8 mouse cellular contexts compared by ENCODE assay signal in the genomic region with DNA sequence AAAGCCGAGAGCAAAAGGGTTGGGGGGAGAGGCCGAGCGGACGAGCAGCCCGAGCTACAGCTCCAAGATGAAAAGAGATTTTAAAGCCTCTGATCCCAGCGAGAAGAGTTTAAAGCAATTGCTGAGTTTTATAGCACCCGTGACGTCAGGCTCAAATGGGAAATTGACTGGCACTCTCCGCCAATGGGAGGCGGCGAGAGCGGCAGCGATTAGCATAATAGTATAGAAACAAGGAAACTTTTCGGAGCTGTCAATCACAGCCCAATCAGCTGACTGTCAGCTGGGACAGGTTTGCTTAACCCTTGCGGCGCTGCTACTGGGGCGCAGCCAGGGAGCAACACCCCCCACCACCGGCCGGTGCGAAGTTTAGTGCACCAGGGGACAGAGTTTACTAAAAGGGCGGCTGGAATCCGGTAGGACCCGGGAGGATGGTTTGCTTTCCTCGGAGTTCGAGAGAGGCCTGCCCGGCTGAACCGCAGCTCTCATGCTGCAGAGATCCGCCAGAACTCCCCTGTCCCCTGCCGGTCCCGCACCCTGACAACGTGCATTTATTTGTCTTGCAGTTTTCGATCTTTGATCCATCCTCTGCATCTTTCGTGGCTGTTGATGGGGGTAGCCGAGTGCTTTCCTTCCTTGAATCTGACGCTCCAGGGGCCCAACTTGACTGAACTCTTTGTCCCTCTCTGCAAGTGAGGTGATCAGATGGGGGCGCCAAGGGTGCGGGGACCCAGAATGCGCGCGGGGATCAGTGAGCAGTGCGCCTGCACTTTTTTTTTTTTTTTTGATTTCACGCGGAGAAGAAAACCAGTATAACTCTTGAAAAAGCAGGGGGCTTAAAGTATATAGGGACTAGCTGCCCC. TPM values are rescaled to one million over a fixed set of nuclear protein-coding genes. Genes with fewer than 3 reads are reported as not detected.
DNase-seq lines count a peak whose midpoint lies in the region; ATAC-seq and TF ChIP-seq lines count a peak whose summit lies in the region.

A gene (minus strand): TSS at position 64 of the 860 bp plus-strand sequence.

- H3K9me3 ChIP-seq in hindbrain, embryonic 13.5 days: no peaks in the 10 kb centered on the region

- peak within 1 kb of the TSS; percentile 93 for H3K27ac ChIP-seq in hindbrain, embryonic 13.5 days

- peak; percentile 33 for TF ChIP-seq CTCF in Patski (IDR thresholded peaks at IDR 0.05)

- H3K36me3 ChIP-seq in hindbrain, embryonic 13.5 days: no peaks in the 10 kb centered on the region

- WGBS in hindbrain, embryonic 13.5 days: under 1% methylated on average over 43 of the region's 43 CpGs

- peak; percentile 66 for ATAC-seq in Patski
- peak; percentile 63 for ATAC-seq in hindbrain, embryonic 13.5 days (ENCODE audit: low FRiP score)

- H3K4me1 ChIP-seq in hindbrain, embryonic 13.5 days (replicated peaks): peaks cover 47% of the 10 kb centered on the region

- in situ Hi-C loops in Patski (cut with MboI; ENCODE audit: low pct_unique_long_range_greater_than_20kb): loop anchor here (5.0 to 10.0 kb wide), 6 partner anchors 156 to 1171 kb away; no protein-coding TSS in a partner anchor

- no peaks in the 10 kb centered on the region for H3K27me3 ChIP-seq in Patski
- peaks cover 39% of the 10 kb centered on the region for H3K27me3 ChIP-seq in hindbrain, embryonic 13.5 days

- POLR2A ChIA-PET in Patski (lab: Charles Lee): interaction anchor here (1.0 to 1.6 kb wide), 2 partner anchors 51 to 53 kb away, joined by 3 to 10 read pairs; no protein-coding TSS in a partner anchor

- peak within 1 kb of the TSS; percentile 65 for H3K4me3 ChIP-seq in hindbrain, embryonic 13.5 days

- peak; percentile 87 for DNase-seq in Patski (ENCODE audit: low read depth, low spot score)
- peak; percentile 57 to 64 for DNase-seq in cerebellum, postnatal 10 days
- peak; percentile 49 to 63 for DNase-seq in frontal cortex, postnatal 25 days (ENCODE audit: low spot score in 2 of 2)
- DNase-seq in layer of hippocampus, postnatal 14 days (ENCODE audit: low spot score in 2 of 2): peak; percentile 54 to 80
- DNase-seq in lung, postnatal 10 days: peak; percentile 89
- peak; percentile 77 for DNase-seq in ovary, postnatal 14 days (ENCODE audit: low spot score)
- DNase-seq in thymus, postnatal 14 days: peak; percentile 91

- H3K9ac ChIP-seq in hindbrain, embryonic 13.5 days: peak within 1 kb of the TSS; percentile 85

- peak within 1 kb of the TSS; percentile 79 for H3K4me2 ChIP-seq in hindbrain, embryonic 13.5 days

- CTCF ChIA-PET in Patski (lab: Charles Lee): no interaction called here

RNA-seq across cellular contexts. Expression of the gene that starts here (rescaled TPM):
- polyA plus RNA-seq in Patski (2021): 37.7 TPM
- 11.7 and 11.9 TPM in 2 replicates for polyA plus RNA-seq in hindbrain, embryonic 13.5 days (2015; fragmentation: Nextera tagmentation; extraction: Ambion mirVana)
- 10 to 100 TPM; 21.8 to 26.7 TPM for total RNA-seq in layer of hippocampus, postnatal 14 days (2021)

Comparison
In these comparisons a context has a peak if more than half of its experiments do, and no peak if none do; other contexts are left out.
1. Peak in every context shown above with its lines: DNase-seq, ATAC-seq, H3K4me3 ChIP-seq and H3K27ac ChIP-seq.